Mouse (Mus musculus) induced T-regulatory cell, adult 2 months (primary cell): Measurements from ENCODE around the gene Snai3.

ENCODE experiments used
- DNase-seq: peaks from one replicate; pipeline ENCODE4 v3.0.0-alpha.2; 2012; ENCODE audit warnings: low read depth

Gene Snai3

GRCm38 (mm10) chr8:122459218-122459900, 1.2 kb downstream of the Snai3 start:
- peak; percentile 73 for DNase-seq

GRCm38 (mm10) chr8:122457171-122457570, 3.4 kb downstream of the Snai3 start:
- no peak for DNase-seq

GRCm38 (mm10) chr8:122454409-122454808, 6.1 kb downstream of the Snai3 start:
- DNase-seq: no peak

GRCm38 (mm10) chr8:122452154-122452553, 8.4 kb downstream of the Snai3 start:
- no peak for DNase-seq

- no peak for DNase-seq
These were observed 9.3 kb downstream of the Snai3 start for GRCm38 (mm10) chr8:122451161-122451703.

- DNase-seq: peak; percentile 20
These were observed 15.3 kb downstream of the Snai3 start for GRCm38 (mm10) chr8:122445203-122445602.

- peak; percentile 85 for DNase-seq
These were observed 16.3 kb downstream of the Snai3 start for GRCm38 (mm10) chr8:122444058-122444748.

- DNase-seq: peak; percentile 99
These were observed 17.1 kb downstream of the Snai3 start, which contains the start of gene Mvd for GRCm38 (mm10) chr8:122443262-122444006. Mvd (minus strand) TSS chr8:122443422.

GRCm38 (mm10) chr8:122442781-122443180, 17.8 kb downstream of the Snai3 start:
- DNase-seq: no peak

GRCm38 (mm10) chr8:122442356-122442755, 18.2 kb downstream of the Snai3 start:
- DNase-seq: no peak

GRCm38 (mm10) chr8:122441326-122441725, 19.2 kb downstream of the Snai3 start:
- DNase-seq: no peak

- no peak for DNase-seq
These were observed 21.2 kb downstream of the Snai3 start for GRCm38 (mm10) chr8:122439336-122439735.

- peak; percentile 67 for DNase-seq
These were observed 22.7 kb downstream of the Snai3 start for GRCm38 (mm10) chr8:122437708-122438331.

- peak; percentile 61 for DNase-seq
These were observed 23.9 kb downstream of the Snai3 start for GRCm38 (mm10) chr8:122436586-122437125.

- DNase-seq: peak; percentile 69
These were observed 24.4 kb downstream of the Snai3 start for GRCm38 (mm10) chr8:122436146-122436545.

- DNase-seq: peak; percentile 63
These were observed 25.2 kb downstream of the Snai3 start for GRCm38 (mm10) chr8:122435375-122435774.

- no peak for DNase-seq
These were observed 27.1 kb downstream of the Snai3 start for GRCm38 (mm10) chr8:122433269-122433905.

GRCm38 (mm10) chr8:122432443-122433268, 27.9 kb downstream of the Snai3 start, which contains the start of gene Cyba:
Cyba (minus strand) TSS chr8:122432930.
- DNase-seq: peak; percentile 92

- peak; percentile 61 for DNase-seq
These were observed 28.7 kb downstream of the Snai3 start for GRCm38 (mm10) chr8:122431694-122432442.
